Mouse (Mus musculus) CH12.LX (cell line): ENCODE results near the gene Rhbdl2.

Experiments
- CHD2 ChIP-seq: IDR thresholded peaks from 2 replicates; pipeline ENCODE4 v1.6.1; 2011; ENCODE audit warnings: low read length, improper control_type of control experiment
- CTCF ChIP-seq, 2 experiments: IDR thresholded peaks in 1 of 2; conservative IDR thresholded peaks in 1 of 2; 2 replicates each; pipeline ENCODE4 v1.5.1; 2011 to 2012; ENCODE audit warnings: low read depth in 2 of 2, low read length in 2 of 2, improper control_type of control experiment in 1 of 2, inconsistent platforms in 1 of 2, mild to moderate bottlenecking in 1 of 2, moderate library complexity in 1 of 2
- IRF4 ChIP-seq: IDR thresholded peaks from 2 replicates; pipeline ENCODE4 v1.6.1; 2014; ENCODE audit warnings: low read depth, mild to moderate bottlenecking, inconsistent platforms, low read length, improper control_type of control experiment
- MAFK ChIP-seq: IDR thresholded peaks from 2 replicates; pipeline ENCODE4 v1.6.1; 2011; ENCODE audit warnings: low read length, improper control_type of control experiment; ENCODE audit not compliant: insufficient replicate concordance
- POLR2A ChIP-seq: IDR thresholded peaks from 2 replicates; pipeline ENCODE4 v1.6.1; 2011; ENCODE audit warnings: low read depth, mild to moderate bottlenecking, improper control_type of control experiment, low read length

GRCm38 (mm10) chr4:123858090-123858489 is 70.4 kb downstream of the Rhbdl2 start:
- TF ChIP-seq CTCF (conservative IDR thresholded peaks at IDR 0.05 in 1 of 2, IDR thresholded peaks at IDR 0.05 in 1 of 2; ENCODE audit: low read depth in 2 of 2, low read length in 2 of 2) (no peak), CHD2 (no peak), POLR2A (no peak), MAFK (no peak), IRF4 (no peak)
